Comparison of ENCODE assay signal across 8 mouse cellular contexts in the genomic region with DNA sequence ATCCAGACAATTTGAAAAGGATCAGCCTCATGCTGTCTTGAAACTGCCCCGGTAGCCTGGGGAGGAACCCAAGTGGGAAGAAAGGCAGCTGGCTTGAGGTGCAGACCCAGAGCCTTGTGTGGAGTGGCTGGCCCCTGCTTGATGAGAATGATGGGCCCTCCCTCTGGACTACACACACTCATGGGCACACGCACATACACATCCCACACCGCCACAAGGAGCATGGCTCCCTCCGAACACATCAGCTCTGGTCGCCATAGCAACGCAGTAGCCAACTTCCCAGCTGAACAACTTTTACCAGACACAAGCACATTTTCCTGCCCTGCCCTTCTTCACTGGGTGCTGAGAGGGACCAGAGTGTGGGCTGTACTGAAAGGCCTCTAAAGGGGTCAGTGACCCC.
DNase-seq lines count a peak whose midpoint lies in the region; ATAC-seq lines count a peak whose summit lies in the region.

No protein-coding gene starts in this region.

- H3K4me2 ChIP-seq in neural tube, embryonic 15.5 days: no peak overlapping the region

- peaks cover 54% of the 10 kb centered on the region for H3K27me3 ChIP-seq in embryonic facial prominence, embryonic 10.5 days (replicated peaks; ENCODE audit: low read depth, poor library complexity, severe bottlenecking)
- H3K27me3 ChIP-seq in neural tube, embryonic 15.5 days (replicated peaks): no peaks in the 10 kb centered on the region; the same call in 1 of the 2 replicates

- peak overlapping the region; percentile 44 for H3K27ac ChIP-seq in embryonic facial prominence, embryonic 10.5 days (replicated peaks)
- H3K27ac ChIP-seq in neural tube, embryonic 15.5 days (replicated peaks): no peak overlapping the region

- no peaks in the 10 kb centered on the region for H3K9me3 ChIP-seq in embryonic facial prominence, embryonic 10.5 days
- H3K9me3 ChIP-seq in neural tube, embryonic 15.5 days (replicated peaks): no peaks in the 10 kb centered on the region

- H3K4me1 ChIP-seq in embryonic facial prominence, embryonic 10.5 days: peaks cover 38% of the 10 kb centered on the region
- H3K4me1 ChIP-seq in neural tube, embryonic 15.5 days: peaks cover 31% of the 10 kb centered on the region

- 21% methylated on average over 6 of the region's 6 CpGs for WGBS in embryonic facial prominence, embryonic 10.5 days
- WGBS in neural tube, embryonic 15.5 days: 17% methylated on average over 6 of the region's 6 CpGs

- no peaks in the 10 kb centered on the region for H3K36me3 ChIP-seq in embryonic facial prominence, embryonic 10.5 days (replicated peaks)
- no peaks in the 10 kb centered on the region for H3K36me3 ChIP-seq in neural tube, embryonic 15.5 days

- ATAC-seq in neural tube, embryonic 15.5 days (ENCODE audit: low FRiP score): peak; percentile 69
- no peak for ATAC-seq in CD4-positive, CD25-positive, alpha-beta regulatory T cell, adult 4 months

- H3K9ac ChIP-seq in neural tube, embryonic 15.5 days (replicated peaks): no peak overlapping the region

- no peak overlapping the region for H3K4me3 ChIP-seq in embryonic facial prominence, embryonic 10.5 days
- no peak overlapping the region for H3K4me3 ChIP-seq in neural tube, embryonic 15.5 days (replicated peaks)

- DNase-seq in embryo, embryonic 10 days (ENCODE audit: low spot score): peak; percentile 72
- DNase-seq in embryo, embryonic 9.5 days (ENCODE audit: extremely low spot score): no peak
- peak; percentile 51 for DNase-seq in embryonic facial prominence, embryonic 10.5 days (ENCODE audit: low spot score)
- peak; percentile 44 to 67 for DNase-seq in left cerebral cortex, adult 18-20 months (ENCODE audit: low spot score in 2 of 2)
- DNase-seq in spleen, postnatal 14 days (ENCODE audit: low spot score in 2 of 2): no peak
- no peak for DNase-seq in urinary bladder, postnatal 36 days (ENCODE audit: low spot score in 2 of 2)

Comparison
In these comparisons a context has a peak if more than half of its experiments do, and no peak if none do; other contexts are left out.
1. DNase-seq: peak in embryo, embryonic 10 days (single experiment), embryonic facial prominence, embryonic 10.5 days (single experiment) and left cerebral cortex, adult 18-20 months (2 of 2); none in embryo, embryonic 9.5 days (single experiment), spleen, postnatal 14 days (0 of 2) and urinary bladder, postnatal 36 days (0 of 2).